Mouse (Mus musculus): ENCODE data around the gene Dhcr24.

Dhcr24 gene

DNA sequence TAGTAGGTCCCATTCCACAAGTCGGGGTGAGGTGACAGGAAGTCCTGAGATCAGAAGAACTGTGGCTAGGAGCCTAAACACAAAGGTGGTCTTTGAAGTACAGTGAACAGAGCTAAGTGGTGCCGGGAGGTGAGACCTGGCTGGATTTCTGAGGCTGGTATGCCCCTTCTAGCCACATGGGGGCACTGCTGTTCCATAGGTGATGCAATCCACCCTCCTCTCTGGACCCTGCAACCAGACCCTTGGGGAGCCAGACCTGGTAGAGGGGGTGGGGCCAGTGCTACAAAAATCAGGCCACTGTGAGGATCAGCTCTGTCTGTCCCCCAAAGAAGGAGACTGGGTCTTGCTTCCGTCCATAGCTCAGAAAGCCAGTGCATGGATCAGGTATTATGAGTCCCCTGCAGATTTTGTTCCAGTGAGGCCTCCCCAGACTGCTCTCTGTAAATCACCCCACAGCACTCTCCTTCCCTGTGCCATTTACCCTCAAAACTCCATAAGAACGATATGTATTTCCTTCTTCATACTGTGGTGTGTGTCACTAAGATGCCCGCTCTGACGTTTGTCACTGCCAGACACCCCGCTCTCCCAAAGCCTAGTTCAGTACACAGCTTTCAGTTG lies 53.5 kb downstream of the Dhcr24 start:
- TF ChIP-seq GATA4 (IDR thresholded peaks at IDR 0.05; ENCODE audit: insufficient replicate concordance, low read length) = no peak

DNA sequence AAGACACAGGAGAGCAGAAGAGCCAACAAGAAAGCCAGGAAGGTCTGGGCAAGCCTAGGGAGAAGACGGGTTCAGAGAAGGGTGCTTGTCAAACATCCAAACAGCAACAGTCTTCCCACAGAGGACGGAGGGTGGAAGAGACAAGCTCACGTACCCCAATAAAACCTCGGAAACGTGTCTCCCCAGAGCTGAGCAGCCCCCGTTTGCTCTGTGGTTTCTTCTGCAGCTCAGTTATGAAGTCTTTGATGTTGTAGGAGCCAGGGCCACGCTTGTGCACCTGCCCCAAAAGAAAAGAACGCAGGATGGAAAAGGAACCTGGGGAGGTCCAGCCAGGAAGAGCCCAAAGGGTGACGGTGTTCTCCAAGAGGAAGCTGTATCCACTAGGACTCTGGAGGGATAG lies 54.0 kb downstream of the Dhcr24 start:
- TF ChIP-seq GATA4 (IDR thresholded peaks at IDR 0.05; ENCODE audit: insufficient replicate concordance, low read length) = no peak

GRCm38 (mm10) chr4:106615637-106616036 lies 54.8 kb downstream of the Dhcr24 start:
- no peak for TF ChIP-seq GATA4 (IDR thresholded peaks at IDR 0.05; ENCODE audit: insufficient replicate concordance, low read length)

- no peak for TF ChIP-seq GATA4 (IDR thresholded peaks at IDR 0.05; ENCODE audit: insufficient replicate concordance, low read length)
Measured at GRCm38 (mm10) chr4:106617056-106617455, 56.2 kb downstream of the Dhcr24 start, which contains the start of gene Lexm. Lexm (minus strand) TSS chr4:106617241.

DNA sequence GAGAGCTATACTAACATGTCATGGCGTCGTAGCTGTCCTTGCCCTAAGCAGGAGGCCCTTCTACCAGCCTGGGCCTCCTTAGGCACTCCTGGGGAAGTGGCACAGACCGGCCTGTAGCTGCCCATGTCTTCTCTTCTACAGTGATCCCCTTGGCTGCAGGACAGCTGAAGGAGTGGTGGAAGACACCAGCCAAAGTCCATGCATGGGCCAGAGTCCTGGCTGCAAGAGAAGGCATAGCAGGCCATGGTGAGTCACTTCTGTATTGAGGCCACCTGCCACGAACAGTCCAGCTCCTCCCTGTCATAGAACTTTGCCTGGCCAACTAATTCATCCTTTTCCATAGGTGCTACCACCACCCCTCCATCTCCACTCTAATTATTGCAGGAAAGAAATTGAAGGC lies 58.1 kb downstream of the Dhcr24 start:
- no peak for TF ChIP-seq GATA4 (IDR thresholded peaks at IDR 0.05; ENCODE audit: insufficient replicate concordance, low read length)

- no peak for TF ChIP-seq GATA4 (IDR thresholded peaks at IDR 0.05; ENCODE audit: insufficient replicate concordance, low read length)
Measured at GRCm38 (mm10) chr4:106621428-106621827, 60.6 kb downstream of the Dhcr24 start.

- TF ChIP-seq GATA4 (IDR thresholded peaks at IDR 0.05; ENCODE audit: insufficient replicate concordance, low read length) = no peak
Measured at GRCm38 (mm10) chr4:106622030-106622493, 61.2 kb downstream of the Dhcr24 start, which contains the start of gene Ttc22. Ttc22 (plus strand) TSS chr4:106622432.

- no peak for TF ChIP-seq GATA4 (IDR thresholded peaks at IDR 0.05; ENCODE audit: insufficient replicate concordance, low read length)
Measured at GRCm38 (mm10) chr4:106622712-106623111, 61.9 kb downstream of the Dhcr24 start.

- no peak for TF ChIP-seq GATA4 (IDR thresholded peaks at IDR 0.05; ENCODE audit: insufficient replicate concordance, low read length)
Measured at GRCm38 (mm10) chr4:106624271-106624670, 63.4 kb downstream of the Dhcr24 start.

DNA sequence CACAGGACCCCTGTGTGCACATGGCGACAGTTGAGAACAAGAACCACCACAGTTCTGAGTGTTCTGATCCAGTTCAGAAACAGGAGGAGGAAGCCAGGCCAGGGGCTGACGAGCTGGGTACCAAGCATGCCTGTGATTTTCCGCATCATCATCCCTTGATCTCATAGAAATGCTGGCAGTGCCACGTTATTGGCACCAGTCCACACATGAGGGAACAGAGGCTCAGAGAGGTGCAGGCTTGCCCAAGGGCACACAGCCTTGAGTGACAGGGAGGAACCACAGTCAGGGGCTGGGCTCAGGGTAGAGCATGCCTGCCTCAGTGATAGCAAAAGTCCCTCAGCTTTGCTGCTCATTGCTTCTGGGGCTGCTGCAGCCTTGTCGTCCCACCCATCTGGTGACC lies 67.0 kb downstream of the Dhcr24 start:
- no peak for TF ChIP-seq GATA4 (IDR thresholded peaks at IDR 0.05; ENCODE audit: insufficient replicate concordance, low read length)

DNA sequence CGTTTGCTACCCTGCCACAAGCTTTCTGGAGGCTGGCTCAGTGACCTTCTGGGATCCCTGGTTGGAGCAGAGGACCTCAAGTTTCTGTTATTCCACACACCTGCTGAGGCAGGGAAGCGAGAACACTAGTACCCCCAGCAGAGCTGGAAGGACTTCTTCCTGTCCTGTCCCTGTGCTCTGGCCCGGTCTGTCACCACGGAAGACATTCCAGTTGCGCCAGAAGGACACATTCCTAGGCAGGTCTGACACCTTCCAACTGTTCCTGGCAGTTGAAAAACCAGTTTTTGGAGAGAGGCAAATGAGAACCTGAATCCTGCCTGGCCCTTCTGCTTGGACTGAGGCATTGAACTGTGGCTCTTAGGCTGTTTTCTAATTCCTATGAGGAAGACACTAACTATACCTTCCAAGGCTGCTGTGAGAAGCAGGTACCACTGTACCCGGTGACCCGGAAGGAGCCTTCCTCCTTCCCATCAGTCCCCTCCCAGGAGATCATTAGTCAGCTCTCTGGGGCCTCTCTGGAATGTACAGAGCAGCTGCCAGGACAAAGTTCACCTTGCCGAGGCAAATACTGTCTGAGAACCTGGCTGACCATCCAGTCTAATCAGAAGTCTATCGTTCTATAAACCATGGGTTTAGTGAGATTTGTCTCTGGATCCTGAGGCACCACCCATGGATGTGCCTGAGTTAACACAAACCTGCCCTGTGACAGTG lies 68.0 kb downstream of the Dhcr24 start:
- TF ChIP-seq GATA4 (IDR thresholded peaks at IDR 0.05; ENCODE audit: insufficient replicate concordance, low read length) = no peak

DNA sequence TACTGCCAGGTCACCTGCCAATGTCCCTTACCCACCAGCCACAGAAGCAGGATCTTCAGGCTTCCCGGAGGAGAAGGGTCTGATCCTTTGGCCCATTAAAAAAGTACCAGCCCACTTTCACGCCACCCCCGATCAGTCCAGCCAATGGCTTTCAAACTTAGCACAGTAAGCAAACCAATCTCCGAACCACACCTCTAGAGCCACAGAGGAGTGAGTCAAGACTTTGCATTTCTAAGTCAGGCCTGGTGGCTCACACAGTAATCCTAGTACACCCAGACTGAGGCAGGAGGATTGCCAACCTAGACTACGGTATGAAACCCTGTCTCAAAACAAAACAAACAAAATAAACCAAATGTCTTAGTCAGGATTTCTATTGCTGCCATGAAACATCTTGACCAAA lies 68.5 kb downstream of the Dhcr24 start:
- TF ChIP-seq GATA4 (IDR thresholded peaks at IDR 0.05; ENCODE audit: insufficient replicate concordance, low read length) = no peak

DNA sequence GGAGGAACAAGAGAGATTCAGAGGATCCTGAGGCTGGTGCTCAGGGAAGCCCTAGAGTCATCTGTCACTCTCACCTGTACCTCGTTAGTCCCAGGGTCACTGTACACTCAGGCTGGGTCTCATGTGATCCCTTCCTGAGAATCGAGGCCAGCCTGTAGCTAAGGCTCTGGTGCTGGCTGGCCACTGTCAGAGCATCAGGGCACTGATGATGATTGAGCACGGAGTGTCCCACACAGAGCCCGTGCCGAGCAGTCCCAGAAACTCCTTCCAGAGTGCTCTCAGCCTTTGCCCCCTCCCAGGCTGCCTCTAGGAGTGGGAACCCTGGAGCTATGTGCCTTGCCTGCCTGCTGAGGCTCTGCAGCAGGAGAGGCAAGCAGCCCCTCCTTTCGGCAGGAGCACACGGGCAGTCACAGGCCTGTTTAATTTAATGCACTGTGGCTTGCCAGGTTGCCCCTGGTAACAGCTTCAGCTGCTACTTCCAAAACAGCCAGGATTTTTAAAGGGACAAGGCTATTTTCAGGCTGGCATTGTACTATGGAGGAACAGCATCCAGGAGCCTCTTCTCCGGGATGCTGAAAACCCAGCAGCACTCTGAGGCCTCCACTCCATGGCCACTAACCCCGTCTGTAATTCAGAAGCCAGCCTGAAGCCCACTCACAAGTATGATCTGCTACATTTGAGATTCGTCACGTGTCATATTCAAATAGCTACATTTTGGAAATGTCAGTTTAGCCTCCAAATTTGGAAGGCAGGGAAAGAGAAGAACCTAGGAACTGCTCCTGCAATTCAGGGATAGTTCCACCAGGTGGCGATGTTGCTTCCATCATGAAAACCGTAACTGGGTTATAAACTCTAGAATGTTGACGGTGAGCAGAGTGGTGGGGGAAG lies 69.7 kb downstream of the Dhcr24 start:
- no peak for TF ChIP-seq GATA4 (IDR thresholded peaks at IDR 0.05; ENCODE audit: insufficient replicate concordance, low read length)

DNA sequence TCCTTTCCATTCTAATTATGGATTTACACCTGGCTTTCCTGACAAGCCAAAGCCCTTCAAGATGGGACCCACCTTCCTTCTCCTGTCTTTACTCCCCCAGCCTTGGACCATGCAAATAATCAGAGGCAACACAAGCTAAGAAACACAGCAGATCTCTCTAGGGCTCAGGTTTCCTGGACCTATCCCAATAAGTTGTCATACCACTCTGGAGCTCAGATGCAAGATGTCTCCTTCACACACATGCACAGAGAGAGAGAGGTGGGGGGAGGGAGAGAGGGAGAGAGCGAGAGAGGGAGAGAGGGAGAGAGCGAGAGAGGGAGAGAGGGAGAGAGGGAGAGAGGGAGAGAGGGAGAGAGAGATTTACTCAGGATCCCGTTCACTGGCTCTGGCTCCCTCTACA lies 71.5 kb downstream of the Dhcr24 start:
- TF ChIP-seq GATA4 (IDR thresholded peaks at IDR 0.05; ENCODE audit: insufficient replicate concordance, low read length) = no peak

- TF ChIP-seq GATA4 (IDR thresholded peaks at IDR 0.05; ENCODE audit: insufficient replicate concordance, low read length) = no peak
Measured at GRCm38 (mm10) chr4:106633281-106634085, 72.6 kb downstream of the Dhcr24 start.
